ENCODE assay signal across 7 mouse cellular contexts in the genomic region with DNA sequence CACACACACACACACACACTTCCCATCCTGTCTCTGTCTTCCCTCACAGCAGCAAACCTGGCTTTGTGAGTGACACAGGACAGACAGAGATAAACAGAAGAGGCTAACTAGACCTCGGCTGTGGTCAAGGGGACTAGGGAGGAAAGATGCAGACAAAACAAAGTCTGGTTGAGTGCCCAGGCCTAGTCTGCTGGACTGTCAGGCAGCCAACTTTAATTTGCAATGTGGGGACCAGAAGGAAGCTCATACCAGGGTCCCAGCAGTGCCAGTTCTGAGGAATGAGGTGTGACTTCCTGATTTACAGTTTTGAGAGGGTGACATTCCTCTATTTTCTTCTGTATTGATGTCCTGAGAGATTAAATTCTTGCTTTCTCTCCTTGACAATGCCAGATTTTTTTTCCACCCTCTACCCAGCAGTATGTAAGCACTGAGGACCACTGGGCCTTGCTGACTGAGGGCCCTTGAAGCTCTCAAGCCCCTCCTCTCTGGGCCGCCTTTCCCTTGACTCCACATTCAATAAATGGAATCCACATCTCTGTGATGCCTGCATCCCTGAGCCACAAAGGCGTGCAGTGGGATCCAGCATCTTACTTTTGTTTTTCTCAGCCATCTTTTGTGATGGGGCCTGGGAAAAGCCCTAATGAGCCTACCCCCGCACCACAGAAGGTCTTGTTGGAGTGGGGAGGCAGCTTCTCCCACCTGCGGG.
DNase-seq lines count a peak whose midpoint lies in the region; ATAC-seq and TF ChIP-seq lines count a peak whose summit lies in the region.

No protein-coding gene starts in this region.

- WGBS in embryonic facial prominence, embryonic 12.5 days, result 15% methylated on average over 5 of the region's 5 CpGs
- WGBS in hindbrain, embryonic 10.5 days, result 23% methylated on average over 5 of the region's 5 CpGs
- WGBS in midbrain, embryonic 11.5 days, result 19% methylated on average over 5 of the region's 5 CpGs

- ATAC-seq in embryonic facial prominence, embryonic 12.5 days (ENCODE audit: insufficient number of reproducible peaks, insufficient read depth, low FRiP score, low TSS enrichment), result peak; percentile 72
- ATAC-seq in midbrain, embryonic 11.5 days (ENCODE audit: low FRiP score), result peak; percentile 85

- H3K9me3 ChIP-seq in embryonic facial prominence, embryonic 12.5 days, result no peaks in the 10 kb centered on the region
- H3K9me3 ChIP-seq in hindbrain, embryonic 10.5 days, result no peaks in the 10 kb centered on the region
- no peaks in the 10 kb centered on the region for H3K9me3 ChIP-seq in midbrain, embryonic 11.5 days (ENCODE audit: control insufficient read depth, low read length)

- H3K27me3 ChIP-seq in embryonic facial prominence, embryonic 12.5 days, result no peaks in the 10 kb centered on the region
- no peaks in the 10 kb centered on the region for H3K27me3 ChIP-seq in hindbrain, embryonic 10.5 days (ENCODE audit: insufficient read depth, poor library complexity, severe bottlenecking)
- H3K27me3 ChIP-seq in midbrain, embryonic 11.5 days (ENCODE audit: control insufficient read depth, insufficient read depth, low read length), result no peaks in the 10 kb centered on the region

- H3K36me3 ChIP-seq in embryonic facial prominence, embryonic 12.5 days, result no peaks in the 10 kb centered on the region
- H3K36me3 ChIP-seq in hindbrain, embryonic 10.5 days, result no peaks in the 10 kb centered on the region
- no peaks in the 10 kb centered on the region for H3K36me3 ChIP-seq in midbrain, embryonic 11.5 days (ENCODE audit: control insufficient read depth, insufficient read depth, low read length)

- no peak overlapping the region for H3K9ac ChIP-seq in embryonic facial prominence, embryonic 12.5 days
- peak overlapping the region; percentile 48; the same call in 1 of the 2 replicates for H3K9ac ChIP-seq in midbrain, embryonic 11.5 days (ENCODE audit: low read length)

- peak; percentile 90 for DNase-seq in brain, embryonic 14.5 days (ENCODE audit: low read depth)
- peak; percentile 40 for DNase-seq in hindbrain, embryonic 10.5 days (ENCODE audit: low spot score)
- peak; percentile 88 for DNase-seq in midbrain, embryonic 11.5 days (ENCODE audit: low spot score, missing footprints)
- DNase-seq in cerebellum, postnatal 4 days (ENCODE audit: low spot score in 2 of 2), result no peak
- DNase-seq in cerebellum, adult 9-11 months, result no peak
- DNase-seq in layer of hippocampus, postnatal 36 days, result no peak

- no peak for TF ChIP-seq CTCF in brain, embryonic 14.5 days (IDR thresholded peaks at IDR 0.05; ENCODE audit: borderline replicate concordance, extremely low read depth, insufficient read depth, insufficient read length)

- H3K4me3 ChIP-seq in embryonic facial prominence, embryonic 12.5 days, result no peak overlapping the region
- peak overlapping the region; percentile 29; the same call in 1 of the 2 replicates for H3K4me3 ChIP-seq in hindbrain, embryonic 10.5 days
- H3K4me3 ChIP-seq in midbrain, embryonic 11.5 days (ENCODE audit: low read depth, low read length), result no peak overlapping the region

- H3K27ac ChIP-seq in embryonic facial prominence, embryonic 12.5 days, result peak overlapping the region; percentile 79
- H3K27ac ChIP-seq in hindbrain, embryonic 10.5 days, result peak overlapping the region; percentile 76
- H3K27ac ChIP-seq in midbrain, embryonic 11.5 days (ENCODE audit: low read depth, low read length), result no peak overlapping the region; the same call in 1 of the 2 replicates

- H3K4me1 ChIP-seq in embryonic facial prominence, embryonic 12.5 days, result peaks cover 18% of the 10 kb centered on the region
- H3K4me1 ChIP-seq in hindbrain, embryonic 10.5 days (replicated peaks), result peaks cover 23% of the 10 kb centered on the region
- peaks cover 8% of the 10 kb centered on the region; the same call in 1 of the 2 replicates for H3K4me1 ChIP-seq in midbrain, embryonic 11.5 days (ENCODE audit: control insufficient read depth, insufficient read depth, low read length)

- H3K4me2 ChIP-seq in embryonic facial prominence, embryonic 12.5 days (replicated peaks), result peak overlapping the region; percentile 28
- no peak overlapping the region for H3K4me2 ChIP-seq in midbrain, embryonic 11.5 days

- no peak for TF ChIP-seq POLR2A in brain, embryonic 14.5 days (IDR thresholded peaks at IDR 0.05; ENCODE audit: borderline replicate concordance, extremely low read depth, insufficient read depth, insufficient read length, poor library complexity, severe bottlenecking)

Comparison
In these comparisons a context has a peak if more than half of its experiments do, and no peak if none do; other contexts are left out.
1. DNase-seq: peak in brain, embryonic 14.5 days (single experiment), hindbrain, embryonic 10.5 days (single experiment) and midbrain, embryonic 11.5 days (single experiment); none in cerebellum, postnatal 4 days (0 of 2), cerebellum, adult 9-11 months (single experiment) and layer of hippocampus, postnatal 36 days (0 of 2).